Mouse (Mus musculus) forebrain, embryonic 14.5 days (tissue): ENCODE measurements around the gene Thap2. TPM values are rescaled to one million over a fixed set of nuclear protein-coding genes. Genes with fewer than 3 reads are reported as not detected.
A peak's percentile ranks its signal among the peaks of the same experiment; 100 is the strongest.

ENCODE experiments used
- ATAC-seq: fragments of 200-750 bp; cut with Nextera tagmentation; 2 replicates; pipeline ENCODE4 v1.8.0; 2017; ENCODE audit warnings: mild to moderate bottlenecking, moderate library complexity
- DNase-seq: peaks from one replicate; pipeline ENCODE4 v3.0.0-alpha.2; 2015; ENCODE audit warnings: low spot score
- H3K27ac ChIP-seq: fragments of 300-500 bp; sonication (generic); 2 replicates; pipeline ENCODE4 v1.5.1; 2014; ENCODE audit warnings: low read depth, mild to moderate bottlenecking, control low read depth, low read length, moderate library complexity
- H3K27me3 ChIP-seq: fragments of 300-500 bp; sonication (generic); replicated peaks from 2 replicates; pipeline ENCODE4 v1.6.1; 2014; ENCODE audit warnings: low read length, control low read depth, mixed read lengths; ENCODE audit not compliant: control insufficient read depth, insufficient read depth
- H3K36me3 ChIP-seq: fragments of 300-500 bp; sonication (generic); 2 replicates; pipeline ENCODE4 v1.6.1; 2014; ENCODE audit warnings: low read length, control low read depth; ENCODE audit not compliant: control insufficient read depth, insufficient read depth
- H3K4me1 ChIP-seq: fragments of 300-500 bp; sonication (generic); 2 replicates; pipeline ENCODE4 v1.6.1; 2014; ENCODE audit warnings: antibody characterized with exemption, low read length, control low read depth; ENCODE audit not compliant: control insufficient read depth, insufficient read depth
- H3K4me2 ChIP-seq: fragments of 300-500 bp; sonication (generic); 2 replicates; pipeline ENCODE4 v1.6.1; 2014; ENCODE audit warnings: mild to moderate bottlenecking, control low read depth, low read length
- H3K4me3 ChIP-seq: fragments of 300-500 bp; sonication (generic); 2 replicates; pipeline ENCODE4 v1.5.1; 2014; ENCODE audit warnings: low read depth, low read length, control low read depth
- H3K9ac ChIP-seq: fragments of 300-500 bp; sonication (generic); 2 replicates; pipeline ENCODE4 v1.6.1; 2014; ENCODE audit warnings: mild to moderate bottlenecking, low read length, control low read depth, moderate library complexity
- H3K9me3 ChIP-seq: fragments of 300-500 bp; sonication (generic); replicated peaks from 2 replicates; pipeline ENCODE4 v1.6.1; 2016; ENCODE audit warnings: low read length, control low read depth, mixed read lengths; ENCODE audit not compliant: control insufficient read depth
- WGBS: fragments of 180-500 bp; shearing (Covaris S2); extraction: QIAGEN DNeasy Blood & Tissue Kit; methylation state at CpG from one replicate; pipeline ENCODE4 v1.1.7; 2014; 5-methylcytosine and 5-hydroxymethylcytosine counted together
- polyA plus RNA-seq: library from polyadenylated mRNA; unstranded; fragments of >200 nt; fragmentation: Nextera tagmentation; extraction: Ambion mirVana; gene quantifications from 2 replicates; pipeline ENCODE4 v1.2.1, GENCODE M21; 2014

The Thap2 gene
- polyA plus RNA-seq, 1 experiment from 2014 or later = 17.9 TPM

GRCm38 (mm10) chr10:115323295-115323694, 60.9 kb downstream of the Thap2 start:
- H3K9me3 ChIP-seq = no peaks in the 10 kb centered on the region
- no peak overlapping the region for H3K9ac ChIP-seq
- no peak overlapping the region for H3K4me2 ChIP-seq
- DNase-seq (peak; percentile 86), ATAC-seq (peak; percentile 46; the same call in 1 of the 2 replicates)
- 0 out of 2 replicates have a peak, but pooled peaks cover 4% of the 10 kb centered on the region for H3K27me3 ChIP-seq
- H3K4me3 ChIP-seq = no peak overlapping the region
- H3K27ac ChIP-seq = no peak overlapping the region
- no peaks in the 10 kb centered on the region for H3K4me1 ChIP-seq
- WGBS = 10% methylated on average over 6 of the region's 6 CpGs
- H3K36me3 ChIP-seq = no peaks in the 10 kb centered on the region

- H3K4me2 ChIP-seq = no peak overlapping the region
- H3K27me3 ChIP-seq = 0 out of 2 replicates have a peak, but pooled peaks cover 4% of the 10 kb centered on the region
- no peaks in the 10 kb centered on the region for H3K36me3 ChIP-seq
- H3K4me1 ChIP-seq = no peaks in the 10 kb centered on the region
- WGBS = 61% methylated on average over 5 of the region's 5 CpGs
- H3K27ac ChIP-seq = no peak overlapping the region
- H3K4me3 ChIP-seq = no peak overlapping the region
- no peak overlapping the region for H3K9ac ChIP-seq
- no peaks in the 10 kb centered on the region for H3K9me3 ChIP-seq
- DNase-seq = no peak
- ATAC-seq = no peak
Measured at GRCm38 (mm10) chr10:115321317-115322035, 62.8 kb downstream of the Thap2 start.

Other genes starting within 250 kb of the Thap2 start
- gene Tph2, start 199.4 kb downstream of the Thap2 start, polyA plus RNA-seq = 0.07 and 0.19 TPM in 2 replicates
- 51.0 and 55.5 TPM in 2 replicates for gene Tbc1d15, start 133.0 kb downstream of the Thap2 start, polyA plus RNA-seq
- gene Rab21, start 68.8 kb downstream of the Thap2 start, polyA plus RNA-seq = 9.2 and 10.6 TPM in 2 replicates
- 43.6 and 44.9 TPM in 2 replicates for gene Tmem19, start 21.9 kb downstream of the Thap2 start, polyA plus RNA-seq
- gene Zfc3h1, start 516 bp upstream of the Thap2 start, polyA plus RNA-seq = 16.8 and 18.6 TPM in 2 replicates
- not detected in 2 replicates for gene A930009A15Rik, start 185.5 kb upstream of the Thap2 start, polyA plus RNA-seq
- 0.41 and 0.44 TPM in 2 replicates for gene Lgr5, start 203.3 kb upstream of the Thap2 start, polyA plus RNA-seq